Mouse (Mus musculus): ENCODE results near the gene Plekhj1.
A peak's percentile ranks its signal among the peaks of the same experiment; 100 is the strongest.

Gene Plekhj1

GRCm38 (mm10) chr10:80777123-80777522 is 21.3 kb downstream of the Plekhj1 start:
- no peak for DNase-seq (ENCODE audit: low read depth)

GRCm38 (mm10) chr10:80776358-80776869 is 22.0 kb downstream of the Plekhj1 start:
- DNase-seq (ENCODE audit: low read depth), result peak; percentile 56

GRCm38 (mm10) chr10:80775731-80776130 is 22.7 kb downstream of the Plekhj1 start:
- DNase-seq (ENCODE audit: low read depth), result no peak

GRCm38 (mm10) chr10:80774981-80775380 is 23.4 kb downstream of the Plekhj1 start:
- no peak for DNase-seq (ENCODE audit: low read depth)

- peak; percentile 96 for DNase-seq (ENCODE audit: low read depth)
These were observed 23.9 kb downstream of the Plekhj1 start for GRCm38 (mm10) chr10:80774549-80774948.

- DNase-seq (ENCODE audit: low read depth), result no peak
These were observed 24.6 kb downstream of the Plekhj1 start for GRCm38 (mm10) chr10:80773816-80774215.

GRCm38 (mm10) chr10:80768365-80768764 is 30.1 kb downstream of the Plekhj1 start:
- no peak for DNase-seq (ENCODE audit: low read depth)

GRCm38 (mm10) chr10:80766161-80766815 is 32.1 kb downstream of the Plekhj1 start:
- DNase-seq (ENCODE audit: low read depth), result no peak

GRCm38 (mm10) chr10:80765746-80766145 is 32.7 kb downstream of the Plekhj1 start:
- peak; percentile 27 for DNase-seq (ENCODE audit: low read depth)

- DNase-seq (ENCODE audit: low read depth), result peak; percentile 48
These were observed 34.9 kb downstream of the Plekhj1 start for GRCm38 (mm10) chr10:80763502-80763901.

- DNase-seq (ENCODE audit: low read depth), result no peak
These were observed 36.6 kb downstream of the Plekhj1 start for GRCm38 (mm10) chr10:80761821-80762220.

- no peak for DNase-seq (ENCODE audit: low read depth)
These were observed 37.6 kb downstream of the Plekhj1 start for GRCm38 (mm10) chr10:80760596-80761524.

- peak; percentile 32 for DNase-seq (ENCODE audit: low read depth)
These were observed 39.8 kb downstream of the Plekhj1 start for GRCm38 (mm10) chr10:80758651-80759050.

GRCm38 (mm10) chr10:80757717-80758116 is 40.7 kb downstream of the Plekhj1 start:
- DNase-seq (ENCODE audit: low read depth), result peak; percentile 82

GRCm38 (mm10) chr10:80756967-80757366 is 41.5 kb downstream of the Plekhj1 start:
- DNase-seq (ENCODE audit: low read depth), result peak; percentile 44

- DNase-seq (ENCODE audit: low read depth), result no peak
These were observed 41.9 kb downstream of the Plekhj1 start for GRCm38 (mm10) chr10:80756509-80756908.

GRCm38 (mm10) chr10:80756099-80756498 is 42.3 kb downstream of the Plekhj1 start:
- DNase-seq (ENCODE audit: low read depth), result peak; percentile 21

- no peak for DNase-seq (ENCODE audit: low read depth)
These were observed 43.0 kb downstream of the Plekhj1 start for GRCm38 (mm10) chr10:80755291-80756015.

GRCm38 (mm10) chr10:80754594-80755290 is 43.7 kb downstream of the Plekhj1 start, which contains the start of gene Dot1l:
TSS of gene Dot1l (plus strand) at chr10:80755206.
- DNase-seq (ENCODE audit: low read depth), result peak; percentile 99

- DNase-seq (ENCODE audit: low read depth), result peak; percentile 94
These were observed 46.3 kb downstream of the Plekhj1 start for GRCm38 (mm10) chr10:80752079-80752625.

GRCm38 (mm10) chr10:80751188-80751832 is 47.1 kb downstream of the Plekhj1 start:
- DNase-seq (ENCODE audit: low read depth), result peak; percentile 98
